28 mouse cellular contexts compared by ENCODE assay signal in the genomic region with DNA sequence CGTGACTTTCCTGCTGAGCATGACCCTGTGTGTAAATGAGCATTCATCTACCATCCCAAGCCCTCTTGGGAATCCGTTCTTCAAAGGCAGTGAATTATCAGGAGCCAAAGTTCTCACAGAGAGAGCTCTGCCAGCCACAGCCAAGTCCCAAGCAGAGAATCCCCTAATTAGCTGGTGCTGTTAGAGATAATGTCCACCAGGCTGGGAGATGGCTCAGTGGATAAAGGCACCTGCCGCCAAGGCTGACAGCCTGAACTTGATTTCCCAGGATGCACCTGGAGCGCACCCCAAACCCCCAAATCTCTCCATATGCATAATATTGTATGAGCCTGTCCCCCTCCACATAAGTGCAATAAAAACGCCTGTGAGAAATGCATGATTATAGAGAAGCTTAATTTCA. TPM values are rescaled to one million over a fixed set of nuclear protein-coding genes. Genes with fewer than 3 reads are reported as not detected.
DNase-seq lines count a peak whose midpoint lies in the region; ATAC-seq and TF ChIP-seq lines count a peak whose summit lies in the region.
"Had no signal": no experiment of that assay in that cellular context is flagged by ENCODE, and none has a peak within 500 bp of the region (broad histone marks: within the 10 kb centered on the region; RNA-seq: fewer than 3 reads in every experiment).

No protein-coding gene starts in this region.

- TF ChIP-seq EP300 in MEL (IDR thresholded peaks at IDR 0.05; ENCODE audit: low read depth in 1 of 2, low read length in 2 of 2): no peak; a peak in 1 of 4 replicates

- ATAC-seq in forebrain, embryonic 15.5 days (replicated peaks): 0 out of 2 replicates have a peak, but pooled peaks have one; percentile 19
- no peak for ATAC-seq in forebrain, embryonic 11.5 days (replicated peaks; ENCODE audit: low FRiP score)
- ATAC-seq in heart, embryonic 15.5 days (replicated peaks; ENCODE audit: insufficient number of reproducible peaks, insufficient read depth, low FRiP score, low read depth): no peak
- 0 out of 2 replicates have a peak, but pooled peaks have one; percentile 56 for ATAC-seq in midbrain, embryonic 15.5 days (replicated peaks)
- ATAC-seq in midbrain, embryonic 13.5 days: no peak
- ATAC-seq: forebrain, embryonic 16.5 days; hindbrain, embryonic 16.5 days; inflammation-experienced regulatory T-cells, adult 6 months; intestine, postnatal 0 days had no signal

- no peak for TF ChIP-seq RAD21 in MEL (IDR thresholded peaks at IDR 0.05; ENCODE audit: low read depth, low read length)

- no peak for DNase-seq in forebrain, embryonic 11.5 days (ENCODE audit: low spot score)
- no peak for DNase-seq in heart, adult 11 months
- DNase-seq in MEL (ENCODE audit: low read depth, low spot score): no peak
- DNase-seq in urinary bladder, postnatal 10 days (ENCODE audit: low spot score): no peak
- DNase-seq: adrenal gland, adult 8-10 months; adrenal gland, postnatal 36 days; cerebellum, adult 11 months; cerebellum, adult 8-10 months; cerebellum, postnatal 14 days; embryo, embryonic 11 days; gastrocnemius, postnatal 10 days; heart, postnatal 4 days had no signal

- H3K27me3 ChIP-seq in forebrain, embryonic 15.5 days: no peaks in the 10 kb centered on the region
- no peaks in the 10 kb centered on the region for H3K27me3 ChIP-seq in forebrain, embryonic 11.5 days (ENCODE audit: control insufficient read depth, insufficient read depth, low read length)
- H3K27me3 ChIP-seq in heart, embryonic 15.5 days: no peaks in the 10 kb centered on the region
- H3K27me3 ChIP-seq in midbrain, embryonic 15.5 days (replicated peaks): no peaks in the 10 kb centered on the region
- no peaks in the 10 kb centered on the region for H3K27me3 ChIP-seq in midbrain, embryonic 13.5 days
- no peaks in the 10 kb centered on the region for H3K27me3 ChIP-seq in MEL (ENCODE audit: control insufficient read depth in 1 of 2, insufficient read depth in 2 of 2, low read length in 2 of 2)
- H3K27me3 ChIP-seq: embryonic facial prominence, embryonic 15.5 days; hindbrain, embryonic 12.5 days had no signal

- no peaks in the 10 kb centered on the region for H3K4me1 ChIP-seq in forebrain, embryonic 15.5 days
- H3K4me1 ChIP-seq in forebrain, embryonic 11.5 days (replicated peaks; ENCODE audit: control insufficient read depth, insufficient read depth, low read length): no peaks in the 10 kb centered on the region
- H3K4me1 ChIP-seq in heart, embryonic 15.5 days (replicated peaks): peaks cover 18% of the 10 kb centered on the region
- H3K4me1 ChIP-seq in midbrain, embryonic 15.5 days: no peaks in the 10 kb centered on the region
- H3K4me1 ChIP-seq in midbrain, embryonic 13.5 days (replicated peaks): peaks cover 5% of the 10 kb centered on the region; the same call in 1 of the 2 replicates
- peaks cover 31 to 49% of the 10 kb centered on the region in 2 experiments for H3K4me1 ChIP-seq in MEL (ENCODE audit: control insufficient read depth in 1 of 2, insufficient read depth in 2 of 2, low read length in 2 of 2)
- H3K4me1 ChIP-seq: hindbrain, embryonic 12.5 days had no signal

- no peak overlapping the region for H3K4me2 ChIP-seq in forebrain, embryonic 15.5 days (replicated peaks)
- no peak overlapping the region for H3K4me2 ChIP-seq in forebrain, embryonic 11.5 days (ENCODE audit: low read depth, low read length, severe bottlenecking)
- H3K4me2 ChIP-seq in heart, embryonic 15.5 days: no peak overlapping the region
- no peak overlapping the region for H3K4me2 ChIP-seq in midbrain, embryonic 15.5 days
- H3K4me2 ChIP-seq in midbrain, embryonic 13.5 days (replicated peaks): no peak overlapping the region
- H3K4me2 ChIP-seq: embryonic facial prominence, embryonic 15.5 days; hindbrain, embryonic 12.5 days had no signal

- H3K4me3 ChIP-seq in forebrain, embryonic 15.5 days: no peak overlapping the region
- H3K4me3 ChIP-seq in forebrain, embryonic 11.5 days (ENCODE audit: low read depth, low read length): no peak overlapping the region
- no peak overlapping the region for H3K4me3 ChIP-seq in heart, embryonic 15.5 days
- no peak overlapping the region for H3K4me3 ChIP-seq in midbrain, embryonic 15.5 days
- H3K4me3 ChIP-seq in midbrain, embryonic 13.5 days (replicated peaks): no peak overlapping the region
- H3K4me3 ChIP-seq in MEL (ENCODE audit: control insufficient read depth in 1 of 2, insufficient read depth in 1 of 2, low read depth in 2 of 2, low read length in 2 of 2): no peak overlapping the region
- H3K4me3 ChIP-seq: embryonic facial prominence, embryonic 15.5 days; erythroblast, embryonic 14.5 days; forebrain, embryonic 10.5 days; hindbrain, embryonic 12.5 days had no signal

- H3K79me2 ChIP-seq in MEL (ENCODE audit: control insufficient read depth, insufficient read depth, low read length, poor library complexity): no peaks in the 10 kb centered on the region

- 67% methylated on average over 5 of the region's 5 CpGs for WGBS in forebrain, embryonic 15.5 days
- WGBS in forebrain, embryonic 11.5 days: 65% methylated on average over 5 of the region's 5 CpGs
- 68% methylated on average over 5 of the region's 5 CpGs for WGBS in heart, embryonic 15.5 days
- WGBS in midbrain, embryonic 15.5 days: 57% methylated on average over 5 of the region's 5 CpGs
- 67% methylated on average over 5 of the region's 5 CpGs for whole genome bisulfite sequencing in midbrain, embryonic 13.5 days

- no peak overlapping the region for H3K27ac ChIP-seq in forebrain, embryonic 15.5 days (replicated peaks)
- H3K27ac ChIP-seq in forebrain, embryonic 11.5 days (ENCODE audit: low read depth, low read length): no peak overlapping the region
- peak overlapping the region; percentile 38 for H3K27ac ChIP-seq in heart, embryonic 15.5 days
- H3K27ac ChIP-seq in midbrain, embryonic 15.5 days: no peak overlapping the region
- no peak overlapping the region for H3K27ac ChIP-seq in midbrain, embryonic 13.5 days
- H3K27ac ChIP-seq in MEL (ENCODE audit: control insufficient read depth, low read depth, low read length): no peak overlapping the region; the same call in 1 of the 2 replicates
- H3K27ac ChIP-seq: embryonic facial prominence, embryonic 15.5 days; forebrain, embryonic 10.5 days; hindbrain, embryonic 12.5 days had no signal

- no peaks in the 10 kb centered on the region for H3K36me3 ChIP-seq in forebrain, embryonic 15.5 days
- H3K36me3 ChIP-seq in forebrain, embryonic 11.5 days (ENCODE audit: control insufficient read depth, insufficient read depth, low read length): no peaks in the 10 kb centered on the region
- H3K36me3 ChIP-seq in heart, embryonic 15.5 days: no peaks in the 10 kb centered on the region
- no peaks in the 10 kb centered on the region for H3K36me3 ChIP-seq in midbrain, embryonic 15.5 days (replicated peaks)
- H3K36me3 ChIP-seq in midbrain, embryonic 13.5 days: no peaks in the 10 kb centered on the region
- H3K36me3 ChIP-seq in MEL (ENCODE audit: control insufficient read depth in 1 of 2, insufficient read depth in 2 of 2, low read length in 2 of 2): peaks cover 0 to 27% of the 10 kb centered on the region in 2 experiments; a peak in 2 of 4 replicates
- H3K36me3 ChIP-seq: embryonic facial prominence, embryonic 15.5 days; forebrain, embryonic 10.5 days; hindbrain, embryonic 12.5 days had no signal

- H3K9ac ChIP-seq in forebrain, embryonic 15.5 days (replicated peaks): no peak overlapping the region
- H3K9ac ChIP-seq in forebrain, embryonic 11.5 days (ENCODE audit: low read length): no peak overlapping the region
- no peak overlapping the region for H3K9ac ChIP-seq in heart, embryonic 15.5 days
- no peak overlapping the region for H3K9ac ChIP-seq in midbrain, embryonic 15.5 days
- no peak overlapping the region for H3K9ac ChIP-seq in midbrain, embryonic 13.5 days (replicated peaks)
- no peak overlapping the region for H3K9ac ChIP-seq in MEL (ENCODE audit: control insufficient read depth, low read depth, low read length, poor library complexity, severe bottlenecking)
- H3K9ac ChIP-seq: embryonic facial prominence, embryonic 15.5 days; hindbrain, embryonic 12.5 days had no signal

- H3K9me3 ChIP-seq in forebrain, embryonic 15.5 days: no peaks in the 10 kb centered on the region
- no peaks in the 10 kb centered on the region for H3K9me3 ChIP-seq in forebrain, embryonic 11.5 days (ENCODE audit: control insufficient read depth, low read length)
- no peaks in the 10 kb centered on the region for H3K9me3 ChIP-seq in heart, embryonic 15.5 days (replicated peaks)
- H3K9me3 ChIP-seq in midbrain, embryonic 15.5 days: no peaks in the 10 kb centered on the region
- H3K9me3 ChIP-seq in midbrain, embryonic 13.5 days: no peaks in the 10 kb centered on the region
- H3K9me3 ChIP-seq in MEL (replicated peaks; ENCODE audit: insufficient read depth, low read length): no peaks in the 10 kb centered on the region
- H3K9me3 ChIP-seq: embryonic facial prominence, embryonic 15.5 days; forebrain, embryonic 10.5 days; hindbrain, embryonic 12.5 days had no signal

- TF ChIP-seq CTCF in MEL (IDR thresholded peaks at IDR 0.05 in 2 of 3, conservative IDR thresholded peaks at IDR 0.05 in 1 of 3; ENCODE audit: control insufficient read depth in 1 of 3, insufficient read depth in 1 of 3, low read depth in 2 of 3, low read length in 3 of 3, poor library complexity in 1 of 3, severe bottlenecking in 1 of 3): no peak

- no peak for TF ChIP-seq POLR2A in MEL (IDR thresholded peaks at IDR 0.05; ENCODE audit: control insufficient read depth in 1 of 2, insufficient read depth in 1 of 2, low read depth in 1 of 2, low read length in 2 of 2, poor library complexity in 1 of 2)

RNA-seq across cellular contexts. Expression of gene Smco2, which starts 4.6 kb away (rescaled TPM):
- polyA plus RNA-seq in forebrain, embryonic 15.5 days (2015; fragmentation: Nextera tagmentation; extraction: Ambion mirVana): not detected in 2 replicates
- polyA plus RNA-seq in forebrain, embryonic 11.5 days (2014; fragmentation: Nextera tagmentation; extraction: Ambion mirVana): not detected in 2 replicates
- 0.53 TPM in 1 of 2 replicates, not detected in the other for polyA plus RNA-seq in heart, embryonic 15.5 days (2015; fragmentation: Nextera tagmentation; extraction: Ambion mirVana)
- not detected in 2 replicates for polyA plus RNA-seq in midbrain, embryonic 15.5 days (2015; fragmentation: Nextera tagmentation; extraction: Ambion mirVana)
- polyA plus RNA-seq in midbrain, embryonic 13.5 days (2015; fragmentation: Nextera tagmentation; extraction: Ambion mirVana): not detected in 2 replicates
- not detected in 2 replicates for total RNA-seq in MEL (2012; rRNA removed)
- not detected for polyA plus RNA-seq in MEL (2012; ENCODE audit: insufficient read depth in 1 of 2, insufficient read length in 2 of 2, low read depth in 1 of 2, low replicate concordance in 2 of 2, missing spikeins in 1 of 2)
- total RNA-seq: adrenal gland, adult 8-10 months; adrenal gland, postnatal 36 days; common myeloid progenitor, adult 5-6 weeks; gastrocnemius, postnatal 10 days; gastrocnemius, postnatal 4 days had no signal
- polyA plus RNA-seq: C2C12; embryonic facial prominence, embryonic 11.5 days; embryonic facial prominence, embryonic 15.5 days; erythroblast, embryonic 14.5 days; forebrain, embryonic 10.5 days; forebrain, embryonic 16.5 days; hindbrain, embryonic 12.5 days; hindbrain, embryonic 16.5 days; inflammation-experienced regulatory T-cells, adult 6 months; intestine, postnatal 0 days had no signal

RNA-seq across cellular contexts. Expression of gene Ppfibp1, which starts 42.9 kb away (rescaled TPM):
- polyA plus RNA-seq in forebrain, embryonic 15.5 days (2015; fragmentation: Nextera tagmentation; extraction: Ambion mirVana): 14.2 and 19.4 TPM in 2 replicates
- polyA plus RNA-seq in forebrain, embryonic 11.5 days (2014; fragmentation: Nextera tagmentation; extraction: Ambion mirVana): 35.9 and 38.4 TPM in 2 replicates
- polyA plus RNA-seq in heart, embryonic 15.5 days (2015; fragmentation: Nextera tagmentation; extraction: Ambion mirVana): 50.5 and 50.8 TPM in 2 replicates
- polyA plus RNA-seq in midbrain, embryonic 15.5 days (2015; fragmentation: Nextera tagmentation; extraction: Ambion mirVana): 16.1 and 17.8 TPM in 2 replicates
- polyA plus RNA-seq in midbrain, embryonic 13.5 days (2015; fragmentation: Nextera tagmentation; extraction: Ambion mirVana): 14.2 and 15.3 TPM in 2 replicates
- total RNA-seq in MEL (2012; rRNA removed): 12.2 and 13.8 TPM in 2 replicates
- 10 to 100 TPM in 1 of 2 experiments, not detected in 1; 14.6 TPM for polyA plus RNA-seq in MEL (2012; ENCODE audit: insufficient read depth in 1 of 2, insufficient read length in 2 of 2, low read depth in 1 of 2, low replicate concordance in 2 of 2, missing spikeins in 1 of 2)
- polyA plus RNA-seq: erythroblast, embryonic 14.5 days had no signal

RNA-seq across cellular contexts. Expression of gene Arntl2, which starts 49.5 kb away (rescaled TPM):
- polyA plus RNA-seq in forebrain, embryonic 15.5 days (2015; fragmentation: Nextera tagmentation; extraction: Ambion mirVana): 2.6 and 2.7 TPM in 2 replicates
- polyA plus RNA-seq in forebrain, embryonic 11.5 days (2014; fragmentation: Nextera tagmentation; extraction: Ambion mirVana): 0.86 and 1.3 TPM in 2 replicates
- polyA plus RNA-seq in heart, embryonic 15.5 days (2015; fragmentation: Nextera tagmentation; extraction: Ambion mirVana): 2.6 and 3.3 TPM in 2 replicates
- polyA plus RNA-seq in midbrain, embryonic 15.5 days (2015; fragmentation: Nextera tagmentation; extraction: Ambion mirVana): 2.7 and 4.7 TPM in 2 replicates
- polyA plus RNA-seq in midbrain, embryonic 13.5 days (2015; fragmentation: Nextera tagmentation; extraction: Ambion mirVana): 1.8 and 2.6 TPM in 2 replicates
- 16.8 and 20.2 TPM in 2 replicates for total RNA-seq in MEL (2012; rRNA removed)
- polyA plus RNA-seq in MEL (2012; ENCODE audit: insufficient read depth in 1 of 2, insufficient read length in 2 of 2, low read depth in 1 of 2, low replicate concordance in 2 of 2, missing spikeins in 1 of 2): 10 to 100 TPM in 1 of 2 experiments, not detected in 1; 20.6 TPM
- total RNA-seq: common myeloid progenitor, adult 5-6 weeks had no signal
- polyA plus RNA-seq: erythroblast, embryonic 14.5 days had no signal

Comparison
In these comparisons a context has a peak if more than half of its experiments do, and no peak if none do; other contexts are left out.
1. ATAC-seq: peak in forebrain, embryonic 15.5 days (single experiment) and midbrain, embryonic 15.5 days (single experiment); none in forebrain, embryonic 11.5 days (single experiment), heart, embryonic 15.5 days (single experiment) and midbrain, embryonic 13.5 days (single experiment).